10 mouse cellular contexts compared by ENCODE assay signal in genomic region chr11:102999317-102999970, GRCm38 (mm10). TPM values are rescaled to one million over a fixed set of nuclear protein-coding genes. Genes with fewer than 3 reads are reported as not detected.
A peak's percentile ranks its signal among the peaks of the same experiment; 100 is the strongest.
DNase-seq lines count a peak whose midpoint lies in the region; ATAC-seq lines count a peak whose summit lies in the region.
"Had no signal": no experiment of that assay in that cellular context is flagged by ENCODE, and none has a peak within 500 bp of the region (broad histone marks: within the 10 kb centered on the region; RNA-seq: fewer than 3 reads in every experiment).

No protein-coding gene starts in this region.

- ATAC-seq in heart, embryonic 15.5 days (replicated peaks; ENCODE audit: insufficient number of reproducible peaks, insufficient read depth, low FRiP score, low read depth), result no peak
- ATAC-seq in neural tube, embryonic 12.5 days (ENCODE audit: low FRiP score, low read depth), result no peak
- no peak for ATAC-seq in hindbrain, embryonic 13.5 days (ENCODE audit: low FRiP score)
- no peak for ATAC-seq in midbrain, embryonic 15.5 days (replicated peaks)

- WGBS in heart, embryonic 15.5 days, result 66% methylated on average over 14 of the region's 14 CpGs
- 92% methylated on average over 14 of the region's 14 CpGs for WGBS in neural tube, embryonic 12.5 days
- 87% methylated on average over 14 of the region's 14 CpGs for WGBS in hindbrain, embryonic 13.5 days
- WGBS in midbrain, embryonic 15.5 days, result 82% methylated on average over 14 of the region's 14 CpGs

- H3K4me3 ChIP-seq in heart, embryonic 15.5 days, result no peak overlapping the region
- no peak overlapping the region for H3K4me3 ChIP-seq in neural tube, embryonic 12.5 days
- H3K4me3 ChIP-seq in hindbrain, embryonic 13.5 days, result no peak overlapping the region
- H3K4me3 ChIP-seq in midbrain, embryonic 15.5 days, result no peak overlapping the region
- H3K4me3 ChIP-seq: left cerebral cortex, adult 2 months had no signal

- no peaks in the 10 kb centered on the region for H3K27me3 ChIP-seq in heart, embryonic 15.5 days
- H3K27me3 ChIP-seq in neural tube, embryonic 12.5 days (replicated peaks), result no peaks in the 10 kb centered on the region
- peaks cover 5% of the 10 kb centered on the region; the same call in 1 of the 2 replicates for H3K27me3 ChIP-seq in hindbrain, embryonic 13.5 days
- no peaks in the 10 kb centered on the region for H3K27me3 ChIP-seq in midbrain, embryonic 15.5 days (replicated peaks)

- peaks cover 43% of the 10 kb centered on the region for H3K4me1 ChIP-seq in heart, embryonic 15.5 days (replicated peaks)
- H3K4me1 ChIP-seq in neural tube, embryonic 12.5 days, result peaks cover 15% of the 10 kb centered on the region; the same call in 1 of the 2 replicates
- peaks cover 46% of the 10 kb centered on the region for H3K4me1 ChIP-seq in hindbrain, embryonic 13.5 days (replicated peaks)
- H3K4me1 ChIP-seq in midbrain, embryonic 15.5 days, result peaks cover 30% of the 10 kb centered on the region

- peak overlapping the region; percentile 1; the same call in 1 of the 2 replicates for H3K9ac ChIP-seq in heart, embryonic 15.5 days
- 0 out of 2 replicates have a peak overlapping the region, but pooled peaks have one; percentile 1 for H3K9ac ChIP-seq in neural tube, embryonic 12.5 days
- peak overlapping the region; percentile 19; the same call in 1 of the 2 replicates for H3K9ac ChIP-seq in hindbrain, embryonic 13.5 days
- H3K9ac ChIP-seq in midbrain, embryonic 15.5 days, result no peak overlapping the region

- no peak overlapping the region for H3K4me2 ChIP-seq in heart, embryonic 15.5 days
- H3K4me2 ChIP-seq in neural tube, embryonic 12.5 days (replicated peaks), result no peak overlapping the region
- H3K4me2 ChIP-seq in hindbrain, embryonic 13.5 days, result no peak overlapping the region
- H3K4me2 ChIP-seq in midbrain, embryonic 15.5 days, result no peak overlapping the region

- no peak for DNase-seq in heart, postnatal 10 days
- DNase-seq in neural tube, embryonic 10.5 days (ENCODE audit: extremely low spot score, low spot score), result no peak
- DNase-seq in kidney, postnatal 25 days, result no peak
- DNase-seq: gastrocnemius, postnatal 14 days had no signal

- peaks cover 31% of the 10 kb centered on the region for H3K36me3 ChIP-seq in heart, embryonic 15.5 days
- peaks cover 58% of the 10 kb centered on the region for H3K36me3 ChIP-seq in neural tube, embryonic 12.5 days
- H3K36me3 ChIP-seq in hindbrain, embryonic 13.5 days, result peaks cover 59% of the 10 kb centered on the region
- H3K36me3 ChIP-seq in midbrain, embryonic 15.5 days (replicated peaks), result peaks cover 28% of the 10 kb centered on the region

- H3K27ac ChIP-seq in heart, embryonic 15.5 days, result peak overlapping the region; percentile 83
- H3K27ac ChIP-seq in neural tube, embryonic 12.5 days, result no peak overlapping the region
- peak overlapping the region; percentile 67 for H3K27ac ChIP-seq in hindbrain, embryonic 13.5 days
- H3K27ac ChIP-seq in midbrain, embryonic 15.5 days, result peak overlapping the region; percentile 39; the same call in 1 of the 2 replicates
- H3K27ac ChIP-seq: left cerebral cortex, adult 2 months had no signal

- intact Hi-C loops in heart, postnatal 10 days (cut with DNase I), result loop anchor here (2.0 kb wide), 1 partner anchor 51 kb away; no protein-coding TSS in a partner anchor

- H3K9me3 ChIP-seq in heart, embryonic 15.5 days (replicated peaks), result no peaks in the 10 kb centered on the region
- H3K9me3 ChIP-seq in neural tube, embryonic 12.5 days, result no peaks in the 10 kb centered on the region
- H3K9me3 ChIP-seq in hindbrain, embryonic 13.5 days, result no peaks in the 10 kb centered on the region
- H3K9me3 ChIP-seq in midbrain, embryonic 15.5 days, result no peaks in the 10 kb centered on the region

RNA-seq across cellular contexts. Expression of gene Nmt1, which starts 28.5 kb away (rescaled TPM):
- polyA plus RNA-seq in heart, embryonic 15.5 days (2015; fragmentation: Nextera tagmentation; extraction: Ambion mirVana), result 39.1 and 47.8 TPM in 2 replicates
- total RNA-seq in heart, postnatal 10 days (2021), result 10 to 100 TPM; 61.4 to 63.2 TPM
- polyA plus RNA-seq in neural tube, embryonic 12.5 days (2016; fragmentation: Nextera tagmentation; extraction: Ambion mirVana), result 44.9 and 49.7 TPM in 2 replicates
- polyA plus RNA-seq in hindbrain, embryonic 13.5 days (2015; fragmentation: Nextera tagmentation; extraction: Ambion mirVana), result 37.8 and 44.5 TPM in 2 replicates
- polyA plus RNA-seq in midbrain, embryonic 15.5 days (2015; fragmentation: Nextera tagmentation; extraction: Ambion mirVana), result 26.8 and 35.5 TPM in 2 replicates

RNA-seq across cellular contexts. Expression of gene Dcakd, which starts 28.7 kb away (rescaled TPM):
- 64.8 and 89.4 TPM in 2 replicates for polyA plus RNA-seq in heart, embryonic 15.5 days (2015; fragmentation: Nextera tagmentation; extraction: Ambion mirVana)
- total RNA-seq in heart, postnatal 10 days (2021), result 10 to 100 TPM; 62.5 to 70.5 TPM
- polyA plus RNA-seq in neural tube, embryonic 12.5 days (2016; fragmentation: Nextera tagmentation; extraction: Ambion mirVana), result 150 and 170 TPM in 2 replicates
- polyA plus RNA-seq in hindbrain, embryonic 13.5 days (2015; fragmentation: Nextera tagmentation; extraction: Ambion mirVana), result 164 and 165 TPM in 2 replicates
- 182 and 184 TPM in 2 replicates for polyA plus RNA-seq in midbrain, embryonic 15.5 days (2015; fragmentation: Nextera tagmentation; extraction: Ambion mirVana)

RNA-seq across cellular contexts. Expression of gene C1ql1, which starts 53.0 kb away (rescaled TPM):
- 0.47 and 0.61 TPM in 2 replicates for polyA plus RNA-seq in heart, embryonic 15.5 days (2015; fragmentation: Nextera tagmentation; extraction: Ambion mirVana)
- total RNA-seq in heart, postnatal 10 days (2021), result under 1 TPM; 0.22 to 0.34 TPM
- polyA plus RNA-seq in neural tube, embryonic 12.5 days (2016; fragmentation: Nextera tagmentation; extraction: Ambion mirVana), result 2.9 and 3.8 TPM in 2 replicates
- polyA plus RNA-seq in hindbrain, embryonic 13.5 days (2015; fragmentation: Nextera tagmentation; extraction: Ambion mirVana), result 5.2 and 5.7 TPM in 2 replicates
- polyA plus RNA-seq in midbrain, embryonic 15.5 days (2015; fragmentation: Nextera tagmentation; extraction: Ambion mirVana), result 11.7 and 14.0 TPM in 2 replicates
- total RNA-seq: common myeloid progenitor, adult 5-6 weeks had no signal
